Mouse (Mus musculus): ENCODE measurements around the gene Rab32. TPM values are rescaled to one million over a fixed set of nuclear protein-coding genes. Genes with fewer than 3 reads are reported as not detected.

The Rab32 gene
- polyA plus RNA-seq, 1 experiment = 2.5 TPM

GRCm38 (mm10) chr10:10557085-10557484, 980 bp downstream of the Rab32 start:
- Histone ChIP-seq H3K9ac (ENCODE audit: low read depth, poor library complexity, severe bottlenecking) (0 out of 2 replicates have a peak overlapping the region, but pooled peaks have one; percentile 33), H3K4me1 (ENCODE audit: control insufficient read depth, insufficient read depth, low read length) (no peaks in the 10 kb centered on the region), H3K27ac (ENCODE audit: insufficient read depth, low read length) (no peak overlapping the region), H3K27me3 (ENCODE audit: control insufficient read depth, insufficient read depth, low read length, poor library complexity, severe bottlenecking) (peaks cover 8% of the 10 kb centered on the region), H3K4me3 (ENCODE audit: low read depth, low read length) (no peak overlapping the region), H3K9me3 (replicated peaks; ENCODE audit: control insufficient read depth, insufficient read depth, low read length, poor library complexity, severe bottlenecking) (no peaks in the 10 kb centered on the region), H3K36me3 (ENCODE audit: control insufficient read depth, insufficient read depth, low read length, poor library complexity, severe bottlenecking) (no peaks in the 10 kb centered on the region)
- TF ChIP-seq POLR2A (IDR thresholded peaks at IDR 0.05; ENCODE audit: insufficient read depth, low read length) (no peak), EP300 (IDR thresholded peaks at IDR 0.05; ENCODE audit: insufficient read depth, low read depth, low read length) (no peak), CTCF (IDR thresholded peaks at IDR 0.05; ENCODE audit: low read depth, low read length) (no peak)

DNA sequence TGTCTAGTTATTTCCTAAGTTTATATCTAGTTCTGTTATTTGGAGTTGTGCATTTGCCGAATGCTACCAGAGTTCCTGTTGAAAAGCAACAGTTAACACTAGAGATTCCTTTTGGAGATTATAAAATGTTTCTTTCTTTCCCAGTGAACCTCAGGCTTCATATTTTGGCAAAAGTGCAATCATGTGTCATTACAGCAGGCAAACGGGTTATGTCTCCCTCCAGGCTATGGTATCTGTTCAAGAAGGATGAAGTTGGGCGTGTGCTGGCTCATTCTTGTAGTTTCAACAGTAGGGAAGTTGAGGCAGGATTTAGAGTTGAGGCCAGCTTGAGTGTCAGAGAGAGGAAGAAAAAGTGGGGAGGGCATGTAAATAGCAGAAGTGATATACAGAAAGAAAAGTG, 2.4 kb downstream of the Rab32 start:
- no peak overlapping the region for H3K27ac ChIP-seq (ENCODE audit: insufficient read depth, low read length)
- no peak overlapping the region for H3K4me3 ChIP-seq (ENCODE audit: low read depth, low read length)
- H3K9me3 ChIP-seq (replicated peaks; ENCODE audit: control insufficient read depth, insufficient read depth, low read length, poor library complexity, severe bottlenecking) = no peaks in the 10 kb centered on the region
- H3K36me3 ChIP-seq (ENCODE audit: control insufficient read depth, insufficient read depth, low read length, poor library complexity, severe bottlenecking) = no peaks in the 10 kb centered on the region
- H3K4me1 ChIP-seq (ENCODE audit: control insufficient read depth, insufficient read depth, low read length) = no peaks in the 10 kb centered on the region
- H3K9ac ChIP-seq (ENCODE audit: low read depth, poor library complexity, severe bottlenecking) = no peak overlapping the region
- TF ChIP-seq POLR2A (IDR thresholded peaks at IDR 0.05; ENCODE audit: insufficient read depth, low read length) (no peak), CTCF (IDR thresholded peaks at IDR 0.05; ENCODE audit: low read depth, low read length) (no peak), EP300 (IDR thresholded peaks at IDR 0.05; ENCODE audit: insufficient read depth, low read depth, low read length) (no peak)
- peaks cover 8% of the 10 kb centered on the region for H3K27me3 ChIP-seq (ENCODE audit: control insufficient read depth, insufficient read depth, low read length, poor library complexity, severe bottlenecking)

DNA sequence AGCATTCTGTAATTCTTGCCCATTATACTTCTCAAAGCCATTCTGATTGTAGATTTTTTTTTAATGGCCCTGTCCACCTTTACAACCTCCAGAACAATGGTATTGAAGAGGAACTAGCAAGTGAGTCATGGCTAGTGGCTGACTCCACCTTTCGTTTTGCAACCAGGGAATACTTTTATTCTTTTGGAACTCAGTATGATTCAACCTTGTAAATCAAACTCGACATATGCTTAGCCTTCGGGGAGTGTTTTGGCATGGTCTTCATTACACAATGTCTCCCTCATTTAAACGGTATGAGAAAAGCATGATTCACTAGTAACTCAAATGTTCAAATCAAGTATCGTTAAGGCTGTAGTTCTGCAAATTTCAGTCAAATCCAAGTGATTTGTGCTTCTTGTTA, 2.8 kb downstream of the Rab32 start:
- no peak overlapping the region for H3K9ac ChIP-seq (ENCODE audit: low read depth, poor library complexity, severe bottlenecking)
- H3K27ac ChIP-seq (ENCODE audit: insufficient read depth, low read length) = no peak overlapping the region
- no peaks in the 10 kb centered on the region for H3K9me3 ChIP-seq (replicated peaks; ENCODE audit: control insufficient read depth, insufficient read depth, low read length, poor library complexity, severe bottlenecking)
- H3K4me3 ChIP-seq (ENCODE audit: low read depth, low read length) = no peak overlapping the region
- H3K4me1 ChIP-seq (ENCODE audit: control insufficient read depth, insufficient read depth, low read length) = no peaks in the 10 kb centered on the region
- H3K27me3 ChIP-seq (ENCODE audit: control insufficient read depth, insufficient read depth, low read length, poor library complexity, severe bottlenecking) = peaks cover 8% of the 10 kb centered on the region
- H3K36me3 ChIP-seq (ENCODE audit: control insufficient read depth, insufficient read depth, low read length, poor library complexity, severe bottlenecking) = no peaks in the 10 kb centered on the region
- no peak for TF ChIP-seq CTCF (IDR thresholded peaks at IDR 0.05; ENCODE audit: low read depth, low read length)

DNA sequence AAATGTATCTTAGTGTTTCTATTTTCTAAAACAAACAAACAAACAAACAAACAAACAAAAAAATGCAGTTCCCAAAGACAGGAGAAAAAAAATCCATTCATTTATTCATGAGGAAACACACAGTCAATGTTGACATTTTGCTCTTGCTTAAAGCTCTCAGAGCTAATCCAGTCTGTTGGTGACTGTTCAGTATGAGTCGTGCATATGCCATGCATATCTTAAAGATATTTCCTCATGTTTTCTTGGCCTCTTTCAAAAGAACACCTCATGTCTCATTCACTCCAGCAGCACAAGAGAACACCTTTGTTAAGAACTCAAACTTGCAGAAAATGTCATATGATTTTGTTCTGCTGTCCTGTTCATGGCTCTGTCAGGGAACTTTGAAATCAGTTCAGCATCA, 7.9 kb downstream of the Rab32 start:
- Histone ChIP-seq H3K27ac (ENCODE audit: insufficient read depth, low read length) (no peak overlapping the region), H3K4me3 (ENCODE audit: low read depth, low read length) (no peak overlapping the region), H3K36me3 (ENCODE audit: control insufficient read depth, insufficient read depth, low read length, poor library complexity, severe bottlenecking) (no peaks in the 10 kb centered on the region), H3K9ac (ENCODE audit: low read depth, poor library complexity, severe bottlenecking) (no peak overlapping the region), H3K9me3 (replicated peaks; ENCODE audit: control insufficient read depth, insufficient read depth, low read length, poor library complexity, severe bottlenecking) (no peaks in the 10 kb centered on the region), H3K4me1 (ENCODE audit: control insufficient read depth, insufficient read depth, low read length) (no peaks in the 10 kb centered on the region), H3K27me3 (ENCODE audit: control insufficient read depth, insufficient read depth, low read length, poor library complexity, severe bottlenecking) (no peaks in the 10 kb centered on the region)
- TF ChIP-seq POLR2A (IDR thresholded peaks at IDR 0.05; ENCODE audit: insufficient read depth, low read length) = no peak
- no peak for TF ChIP-seq CTCF (IDR thresholded peaks at IDR 0.05; ENCODE audit: low read depth, low read length)

- Histone ChIP-seq H3K36me3 (ENCODE audit: control insufficient read depth, insufficient read depth, low read length, poor library complexity, severe bottlenecking) (no peaks in the 10 kb centered on the region), H3K27me3 (ENCODE audit: control insufficient read depth, insufficient read depth, low read length, poor library complexity, severe bottlenecking) (no peaks in the 10 kb centered on the region), H3K9ac (ENCODE audit: low read depth, poor library complexity, severe bottlenecking) (no peak overlapping the region), H3K4me1 (ENCODE audit: control insufficient read depth, insufficient read depth, low read length) (no peaks in the 10 kb centered on the region), H3K27ac (ENCODE audit: insufficient read depth, low read length) (no peak overlapping the region), H3K4me3 (ENCODE audit: low read depth, low read length) (no peak overlapping the region), H3K9me3 (replicated peaks; ENCODE audit: control insufficient read depth, insufficient read depth, low read length, poor library complexity, severe bottlenecking) (no peaks in the 10 kb centered on the region)
- TF ChIP-seq POLR2A (IDR thresholded peaks at IDR 0.05; ENCODE audit: insufficient read depth, low read length) = no peak
Measured at GRCm38 (mm10) chr10:10546623-10547022, 11.4 kb downstream of the Rab32 start.

- no peaks in the 10 kb centered on the region for H3K27me3 ChIP-seq (ENCODE audit: control insufficient read depth, insufficient read depth, low read length, poor library complexity, severe bottlenecking)
- H3K4me3 ChIP-seq (ENCODE audit: low read depth, low read length) = no peak overlapping the region
- H3K36me3 ChIP-seq (ENCODE audit: control insufficient read depth, insufficient read depth, low read length, poor library complexity, severe bottlenecking) = no peaks in the 10 kb centered on the region
- TF ChIP-seq EP300 (IDR thresholded peaks at IDR 0.05; ENCODE audit: insufficient read depth, low read depth, low read length) (no peak), POLR2A (IDR thresholded peaks at IDR 0.05; ENCODE audit: insufficient read depth, low read length) (no peak), CTCF (IDR thresholded peaks at IDR 0.05; ENCODE audit: low read depth, low read length) (no peak)
- no peaks in the 10 kb centered on the region for H3K4me1 ChIP-seq (ENCODE audit: control insufficient read depth, insufficient read depth, low read length)
- no peak overlapping the region for H3K9ac ChIP-seq (ENCODE audit: low read depth, poor library complexity, severe bottlenecking)
- H3K9me3 ChIP-seq (replicated peaks; ENCODE audit: control insufficient read depth, insufficient read depth, low read length, poor library complexity, severe bottlenecking) = no peaks in the 10 kb centered on the region
- no peak overlapping the region for H3K27ac ChIP-seq (ENCODE audit: insufficient read depth, low read length)
Measured at GRCm38 (mm10) chr10:10544955-10545354, 13.1 kb downstream of the Rab32 start.

Other genes with a start within 250 kb of the Rab32 start
- not detected in 2 replicates for gene Adgb, start 85.9 kb downstream of the Rab32 start, polyA plus RNA-seq (2011; ENCODE audit: insufficient read depth, insufficient read length, low read depth, missing spikeins)
- gene Gm10944, start 123.1 kb upstream of the Rab32 start, polyA plus RNA-seq (2011; ENCODE audit: insufficient read depth, insufficient read length, low read depth, missing spikeins) = not detected in 2 replicates

Data from ES-Bruce4 (cell line).